ENCODE assay signal across 22 mouse cellular contexts in genomic region chr6:147922506-147922905, GRCm38 (mm10).
A peak's percentile ranks its signal among the peaks of the same experiment; 100 is the strongest.
DNase-seq lines count a peak whose midpoint lies in the region; ATAC-seq lines count a peak whose summit lies in the region.
"Had no signal": no experiment of that assay in that cellular context is flagged by ENCODE, and none has a peak within 500 bp of the region (broad histone marks: within the 10 kb centered on the region; RNA-seq: fewer than 3 reads in every experiment).

No protein-coding gene starts in this region.

- no peaks in the 10 kb centered on the region for H3K36me3 ChIP-seq in heart, embryonic 12.5 days
- no peaks in the 10 kb centered on the region for H3K36me3 ChIP-seq in heart, embryonic 10.5 days
- no peaks in the 10 kb centered on the region for H3K36me3 ChIP-seq in liver, embryonic 11.5 days (ENCODE audit: control insufficient read depth, insufficient read depth, low read length)
- H3K36me3 ChIP-seq in liver, embryonic 12.5 days = no peaks in the 10 kb centered on the region
- no peaks in the 10 kb centered on the region for H3K36me3 ChIP-seq in midbrain, embryonic 11.5 days (ENCODE audit: control insufficient read depth, insufficient read depth, low read length)
- no peaks in the 10 kb centered on the region for H3K36me3 ChIP-seq in midbrain, embryonic 13.5 days
- H3K36me3 ChIP-seq: G1E had no signal

- 74% methylated on average over 5 of the region's 5 CpGs for WGBS in heart, embryonic 12.5 days
- 68% methylated on average over 5 of the region's 5 CpGs for WGBS in heart, embryonic 10.5 days
- 62% methylated on average over 5 of the region's 5 CpGs for WGBS in liver, embryonic 11.5 days
- WGBS in liver, embryonic 12.5 days (ENCODE audit: insufficient replicate concordance) = 55% methylated on average over 5 of the region's 5 CpGs
- 83% methylated on average over 5 of the region's 5 CpGs for WGBS in midbrain, embryonic 11.5 days
- 83% methylated on average over 5 of the region's 5 CpGs for WGBS in midbrain, embryonic 13.5 days

- no peaks in the 10 kb centered on the region for H3K27me3 ChIP-seq in heart, embryonic 12.5 days (replicated peaks)
- H3K27me3 ChIP-seq in heart, embryonic 10.5 days (ENCODE audit: insufficient read depth, poor library complexity, severe bottlenecking) = no peaks in the 10 kb centered on the region
- no peaks in the 10 kb centered on the region for H3K27me3 ChIP-seq in liver, embryonic 11.5 days (replicated peaks; ENCODE audit: control insufficient read depth, insufficient read depth, low read length)
- H3K27me3 ChIP-seq in liver, embryonic 12.5 days (replicated peaks) = no peaks in the 10 kb centered on the region
- no peaks in the 10 kb centered on the region for H3K27me3 ChIP-seq in midbrain, embryonic 11.5 days (ENCODE audit: control insufficient read depth, insufficient read depth, low read length)
- H3K27me3 ChIP-seq in midbrain, embryonic 13.5 days = no peaks in the 10 kb centered on the region
- H3K27me3 ChIP-seq: CH12.LX, Patski had no signal

- H3K27ac ChIP-seq in heart, embryonic 12.5 days (ENCODE audit: poor library complexity, severe bottlenecking) = no peak overlapping the region
- H3K27ac ChIP-seq in heart, embryonic 10.5 days = no peak overlapping the region
- no peak overlapping the region for H3K27ac ChIP-seq in liver, embryonic 11.5 days (ENCODE audit: low read depth, low read length)
- H3K27ac ChIP-seq in liver, embryonic 12.5 days = no peak overlapping the region
- no peak overlapping the region for H3K27ac ChIP-seq in midbrain, embryonic 11.5 days (ENCODE audit: low read depth, low read length)
- no peak overlapping the region for H3K27ac ChIP-seq in midbrain, embryonic 13.5 days

- no peak for ATAC-seq in heart, embryonic 12.5 days (ENCODE audit: insufficient number of reproducible peaks, low FRiP score)
- ATAC-seq in liver, embryonic 11.5 days (replicated peaks; ENCODE audit: low FRiP score) = no peak
- ATAC-seq in liver, embryonic 12.5 days = no peak
- no peak for ATAC-seq in midbrain, embryonic 11.5 days (ENCODE audit: low FRiP score)
- ATAC-seq in midbrain, embryonic 13.5 days = no peak
- ATAC-seq: activated CD4-positive, CD25-positive, alpha-beta regulatory T cell, adult 4 months; CD4-positive, CD25-positive, alpha-beta regulatory T cell, adult 4 months; Patski had no signal

- no peak overlapping the region for H3K4me3 ChIP-seq in heart, embryonic 12.5 days
- H3K4me3 ChIP-seq in heart, embryonic 10.5 days = no peak overlapping the region
- no peak overlapping the region for H3K4me3 ChIP-seq in liver, embryonic 11.5 days (ENCODE audit: low read depth, low read length)
- no peak overlapping the region for H3K4me3 ChIP-seq in liver, embryonic 12.5 days
- H3K4me3 ChIP-seq in midbrain, embryonic 11.5 days (ENCODE audit: low read depth, low read length) = no peak overlapping the region
- no peak overlapping the region for H3K4me3 ChIP-seq in midbrain, embryonic 13.5 days (replicated peaks)

- DNase-seq in heart, adult 11 months = peak; percentile 69
- DNase-seq in heart, embryonic 10.5 days (ENCODE audit: low spot score) = peak; percentile 45
- no peak for DNase-seq in heart, adult 8-10 months (ENCODE audit: low spot score)
- peak; percentile 15 for DNase-seq in liver, embryonic 11.5 days (ENCODE audit: low spot score)
- DNase-seq in midbrain, embryonic 11.5 days (ENCODE audit: low spot score, missing footprints) = peak; percentile 75
- DNase-seq: adrenal gland, adult 2 months; adrenal gland, adult 8-10 months; adrenal gland, postnatal 10 days; adrenal gland, postnatal 14 days; adrenal gland, postnatal 25 days; adrenal gland, postnatal 36 days; B cell, adult 2 months; cerebellum, adult 11 months; cerebellum, adult 11-12 months had no signal

- H3K4me1 ChIP-seq in heart, embryonic 12.5 days (replicated peaks) = no peaks in the 10 kb centered on the region
- peaks cover 5% of the 10 kb centered on the region; the same call in 1 of the 2 replicates for H3K4me1 ChIP-seq in heart, embryonic 10.5 days
- no peaks in the 10 kb centered on the region for H3K4me1 ChIP-seq in liver, embryonic 11.5 days (replicated peaks; ENCODE audit: control insufficient read depth, insufficient read depth, low read length)
- H3K4me1 ChIP-seq in liver, embryonic 12.5 days = no peaks in the 10 kb centered on the region
- H3K4me1 ChIP-seq in midbrain, embryonic 11.5 days (ENCODE audit: control insufficient read depth, insufficient read depth, low read length) = no peaks in the 10 kb centered on the region
- no peaks in the 10 kb centered on the region for H3K4me1 ChIP-seq in midbrain, embryonic 13.5 days (replicated peaks)

- no peak overlapping the region for H3K9ac ChIP-seq in heart, embryonic 12.5 days
- H3K9ac ChIP-seq in liver, embryonic 11.5 days (ENCODE audit: low read depth, low read length) = no peak overlapping the region
- no peak overlapping the region for H3K9ac ChIP-seq in liver, embryonic 12.5 days
- H3K9ac ChIP-seq in midbrain, embryonic 11.5 days (ENCODE audit: low read length) = no peak overlapping the region
- H3K9ac ChIP-seq in midbrain, embryonic 13.5 days (replicated peaks) = no peak overlapping the region

- no peaks in the 10 kb centered on the region for H3K9me3 ChIP-seq in heart, embryonic 12.5 days (replicated peaks)
- no peaks in the 10 kb centered on the region for H3K9me3 ChIP-seq in heart, embryonic 10.5 days
- no peaks in the 10 kb centered on the region for H3K9me3 ChIP-seq in liver, embryonic 11.5 days (ENCODE audit: control insufficient read depth, low read length)
- H3K9me3 ChIP-seq in liver, embryonic 12.5 days (replicated peaks) = no peaks in the 10 kb centered on the region
- H3K9me3 ChIP-seq in midbrain, embryonic 11.5 days (ENCODE audit: control insufficient read depth, low read length) = no peaks in the 10 kb centered on the region
- H3K9me3 ChIP-seq in midbrain, embryonic 13.5 days = no peaks in the 10 kb centered on the region
- H3K9me3 ChIP-seq: G1E had no signal

- H3K4me2 ChIP-seq in heart, embryonic 12.5 days = no peak overlapping the region
- no peak overlapping the region for H3K4me2 ChIP-seq in liver, embryonic 11.5 days
- no peak overlapping the region for H3K4me2 ChIP-seq in liver, embryonic 12.5 days
- no peak overlapping the region for H3K4me2 ChIP-seq in midbrain, embryonic 11.5 days
- H3K4me2 ChIP-seq in midbrain, embryonic 13.5 days (replicated peaks) = no peak overlapping the region
